In genomic region chr14:121678445-121678844, GRCm38 (mm10) we compare ENCODE assay signal across 12 mouse cellular contexts.
A peak's percentile ranks its signal among the peaks of the same experiment; 100 is the strongest.
DNase-seq lines count a peak whose midpoint lies in the region; ATAC-seq and TF ChIP-seq lines count a peak whose summit lies in the region.
"Had no signal": no experiment of that assay in that cellular context is flagged by ENCODE, and none has a peak within 500 bp of the region (broad histone marks: within the 10 kb centered on the region; RNA-seq: fewer than 3 reads in every experiment).

No protein-coding gene starts in this region.

- no peaks in the 10 kb centered on the region for H3K36me3 ChIP-seq in heart, embryonic 15.5 days
- H3K36me3 ChIP-seq in heart, embryonic 11.5 days (ENCODE audit: control insufficient read depth, insufficient read depth, low read length) = no peaks in the 10 kb centered on the region
- no peaks in the 10 kb centered on the region for H3K36me3 ChIP-seq in lung, embryonic 16.5 days (ENCODE audit: control insufficient read depth, insufficient read depth, low read length)
- H3K36me3 ChIP-seq in stomach, embryonic 16.5 days (ENCODE audit: control insufficient read depth, insufficient read depth, low read length) = no peaks in the 10 kb centered on the region
- H3K36me3 ChIP-seq: liver, embryonic 12.5 days; midbrain, embryonic 10.5 days had no signal

- TF ChIP-seq POLR2A in lung, adult 2 months (IDR thresholded peaks at IDR 0.05; ENCODE audit: borderline replicate concordance, extremely low read depth, low read depth, low read length) = no peak

- DNase-seq in lung, adult 2 months = no peak
- peak; percentile 54 for DNase-seq in kidney, postnatal 14 days
- DNase-seq in MN1 (ENCODE audit: low spot score) = no peak
- DNase-seq: adrenal gland, postnatal 10 days had no signal

- no peak overlapping the region for H3K4me3 ChIP-seq in heart, embryonic 15.5 days
- no peak overlapping the region for H3K4me3 ChIP-seq in heart, embryonic 11.5 days (ENCODE audit: low read depth, low read length)
- H3K4me3 ChIP-seq in lung, embryonic 16.5 days (ENCODE audit: low read length) = no peak overlapping the region
- H3K4me3 ChIP-seq in lung, adult 2 months (replicated peaks; ENCODE audit: extremely low read depth, low read depth, low read length) = no peak overlapping the region
- no peak overlapping the region for H3K4me3 ChIP-seq in stomach, embryonic 16.5 days (replicated peaks; ENCODE audit: low read length)
- H3K4me3 ChIP-seq: liver, embryonic 12.5 days; midbrain, embryonic 10.5 days had no signal

- H3K4me2 ChIP-seq in heart, embryonic 15.5 days = no peak overlapping the region
- H3K4me2 ChIP-seq in heart, embryonic 11.5 days = no peak overlapping the region
- H3K4me2 ChIP-seq in lung, embryonic 16.5 days (ENCODE audit: low read depth, low read length) = no peak overlapping the region
- no peak overlapping the region for H3K4me2 ChIP-seq in stomach, embryonic 16.5 days (ENCODE audit: low read depth, low read length)
- H3K4me2 ChIP-seq: liver, embryonic 12.5 days had no signal

- WGBS in heart, embryonic 15.5 days = 51% methylated on average over 10 of the region's 10 CpGs
- 67% methylated on average over 10 of the region's 10 CpGs for WGBS in heart, embryonic 11.5 days (ENCODE audit: insufficient replicate concordance)
- 44% methylated on average over 10 of the region's 10 CpGs for WGBS in lung, embryonic 16.5 days
- 46% methylated on average over 10 of the region's 10 CpGs for WGBS in lung, adult 2 months
- 49% methylated on average over 10 of the region's 10 CpGs for WGBS in stomach, embryonic 16.5 days

- H3K9me3 ChIP-seq in heart, embryonic 15.5 days (replicated peaks) = no peaks in the 10 kb centered on the region
- no peaks in the 10 kb centered on the region for H3K9me3 ChIP-seq in heart, embryonic 11.5 days (replicated peaks; ENCODE audit: control insufficient read depth, low read length)
- H3K9me3 ChIP-seq in lung, embryonic 16.5 days (ENCODE audit: control insufficient read depth, low read length) = no peaks in the 10 kb centered on the region
- no peaks in the 10 kb centered on the region for H3K9me3 ChIP-seq in stomach, embryonic 16.5 days (replicated peaks; ENCODE audit: control insufficient read depth, low read length)
- H3K9me3 ChIP-seq: liver, embryonic 12.5 days; midbrain, embryonic 10.5 days had no signal

- peaks cover 16% of the 10 kb centered on the region for H3K4me1 ChIP-seq in heart, embryonic 15.5 days (replicated peaks)
- H3K4me1 ChIP-seq in heart, embryonic 11.5 days (ENCODE audit: control insufficient read depth, insufficient read depth, low read length) = peaks cover 21% of the 10 kb centered on the region
- H3K4me1 ChIP-seq in lung, embryonic 16.5 days (replicated peaks; ENCODE audit: control insufficient read depth, insufficient read depth, low read length) = peaks cover 25% of the 10 kb centered on the region
- H3K4me1 ChIP-seq in lung, adult 2 months (ENCODE audit: control insufficient read depth, insufficient read depth, low read length) = peaks cover 24% of the 10 kb centered on the region
- peaks cover 26% of the 10 kb centered on the region for H3K4me1 ChIP-seq in stomach, embryonic 16.5 days (ENCODE audit: control insufficient read depth, insufficient read depth, low read length)

- H3K27me3 ChIP-seq in heart, embryonic 15.5 days = no peaks in the 10 kb centered on the region
- no peaks in the 10 kb centered on the region for H3K27me3 ChIP-seq in heart, embryonic 11.5 days (ENCODE audit: control insufficient read depth, insufficient read depth, low read length)
- H3K27me3 ChIP-seq in lung, embryonic 16.5 days (ENCODE audit: control insufficient read depth, insufficient read depth, low read depth, low read length) = no peaks in the 10 kb centered on the region
- no peaks in the 10 kb centered on the region for H3K27me3 ChIP-seq in stomach, embryonic 16.5 days (ENCODE audit: control insufficient read depth, insufficient read depth, low read length)
- H3K27me3 ChIP-seq: CH12.LX; liver, embryonic 12.5 days had no signal

- no peak overlapping the region for H3K9ac ChIP-seq in heart, embryonic 15.5 days
- no peak overlapping the region for H3K9ac ChIP-seq in heart, embryonic 11.5 days (ENCODE audit: low read depth, low read length)
- no peak overlapping the region for H3K9ac ChIP-seq in lung, embryonic 16.5 days (ENCODE audit: low read length)
- H3K9ac ChIP-seq in stomach, embryonic 16.5 days (ENCODE audit: low read length) = no peak overlapping the region
- H3K9ac ChIP-seq: liver, embryonic 12.5 days had no signal

- peak overlapping the region; percentile 8; the same call in 1 of the 2 replicates for H3K27ac ChIP-seq in heart, embryonic 15.5 days
- H3K27ac ChIP-seq in heart, embryonic 11.5 days (ENCODE audit: low read depth, low read length) = no peak overlapping the region
- H3K27ac ChIP-seq in lung, embryonic 16.5 days (ENCODE audit: low read length) = peak overlapping the region; percentile 11
- 0 out of 2 replicates have a peak overlapping the region, but pooled peaks have one; percentile 25 for H3K27ac ChIP-seq in stomach, embryonic 16.5 days (ENCODE audit: low read length)
- H3K27ac ChIP-seq: liver, embryonic 12.5 days; midbrain, embryonic 10.5 days had no signal

- no peak for ATAC-seq in heart, embryonic 15.5 days (replicated peaks; ENCODE audit: insufficient number of reproducible peaks, insufficient read depth, low FRiP score, low read depth)
- ATAC-seq in heart, embryonic 11.5 days (replicated peaks; ENCODE audit: insufficient number of reproducible peaks, low FRiP score, low TSS enrichment) = no peak
- peak; percentile 25; the same call in 1 of the 2 replicates for ATAC-seq in lung, embryonic 16.5 days (ENCODE audit: low read depth)
- ATAC-seq in stomach, embryonic 16.5 days (ENCODE audit: insufficient read depth, low FRiP score) = no peak
- ATAC-seq: hindbrain, embryonic 16.5 days; liver, embryonic 12.5 days had no signal

- no peak for TF ChIP-seq CTCF in lung, adult 2 months (IDR thresholded peaks at IDR 0.05; ENCODE audit: insufficient read depth, low read length)
